Mouse (Mus musculus): ENCODE measurements around the gene Nxnl1.
A peak's percentile ranks its signal among the peaks of the same experiment; 100 is the strongest.

Nxnl1 gene

GRCm38 (mm10) chr8:71586891-71587290 is 20.5 kb upstream of the Nxnl1 start:
- DNase-seq (ENCODE audit: low read depth, low spot score): no peak

GRCm38 (mm10) chr8:71580201-71580600 is 13.8 kb upstream of the Nxnl1 start:
- no peak for DNase-seq (ENCODE audit: low read depth, low spot score)

DNA sequence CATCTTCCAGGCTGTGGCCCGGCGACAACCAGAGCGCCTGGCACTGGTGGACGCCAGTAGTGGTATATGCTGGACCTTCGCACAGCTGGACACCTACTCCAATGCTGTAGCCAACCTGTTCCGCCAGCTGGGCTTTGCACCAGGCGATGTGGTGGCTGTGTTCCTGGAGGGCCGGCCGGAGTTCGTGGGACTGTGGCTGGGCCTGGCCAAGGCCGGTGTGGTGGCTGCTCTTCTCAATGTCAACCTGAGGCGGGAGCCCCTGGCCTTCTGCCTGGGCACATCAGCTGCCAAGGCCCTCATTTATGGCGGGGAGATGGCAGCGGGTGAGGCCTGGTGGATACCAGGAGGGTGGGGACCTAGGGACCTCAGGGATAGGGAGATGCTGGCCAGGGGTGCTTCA is 13.1 kb upstream of the Nxnl1 start:
- no peak for DNase-seq (ENCODE audit: low read depth, low spot score)

- no peak for DNase-seq (ENCODE audit: low read depth, low spot score)
These were observed 12.6 kb upstream of the Nxnl1 start for GRCm38 (mm10) chr8:71579009-71579408.

DNA sequence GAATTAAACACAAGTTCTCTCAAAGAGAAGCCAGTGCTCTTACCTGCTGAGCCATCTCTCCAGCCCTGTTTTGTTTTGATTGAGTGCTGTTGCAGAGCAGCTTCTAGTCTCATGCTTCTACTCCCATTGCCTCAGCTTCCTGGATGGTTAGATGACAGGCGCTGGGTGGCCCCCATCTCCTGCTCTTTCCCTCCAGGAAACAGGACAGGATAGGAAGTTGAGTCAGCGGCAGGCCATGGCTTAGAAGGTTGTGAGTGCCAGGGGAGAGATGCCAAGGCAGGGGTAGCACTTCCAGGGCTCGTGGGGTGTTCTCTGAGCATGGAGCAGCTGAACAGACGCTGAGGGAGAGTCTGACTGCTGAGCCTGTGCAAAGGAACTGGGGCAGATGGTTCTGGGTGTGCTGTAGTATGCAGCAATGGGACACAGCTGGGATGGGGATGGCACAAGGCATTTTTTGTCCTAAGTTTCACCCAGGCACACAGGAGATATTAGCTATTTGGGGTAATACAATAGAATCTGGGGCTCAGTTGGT is 11.5 kb upstream of the Nxnl1 start:
- DNase-seq (ENCODE audit: low read depth, low spot score): no peak

DNA sequence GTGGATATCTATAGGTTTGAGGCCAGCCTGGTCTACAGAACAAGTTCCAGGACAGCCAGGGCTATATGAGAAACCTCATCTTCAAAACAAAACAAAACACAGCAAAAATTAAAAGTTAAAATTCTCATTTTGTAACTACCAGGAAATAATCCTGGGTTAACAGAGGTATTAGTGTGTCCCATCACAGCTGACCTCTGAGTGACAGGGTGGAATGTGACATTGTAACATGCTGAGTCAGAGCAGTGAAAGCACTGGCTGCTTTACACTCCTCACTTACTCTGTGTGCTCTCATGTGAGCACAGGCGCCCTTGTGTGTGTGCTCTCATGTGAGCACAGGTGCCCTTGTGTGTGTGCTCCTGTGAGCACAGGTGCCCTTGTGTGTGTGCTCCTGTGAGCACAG is 8.6 kb upstream of the Nxnl1 start:
- no peak for DNase-seq (ENCODE audit: low read depth, low spot score)

DNA sequence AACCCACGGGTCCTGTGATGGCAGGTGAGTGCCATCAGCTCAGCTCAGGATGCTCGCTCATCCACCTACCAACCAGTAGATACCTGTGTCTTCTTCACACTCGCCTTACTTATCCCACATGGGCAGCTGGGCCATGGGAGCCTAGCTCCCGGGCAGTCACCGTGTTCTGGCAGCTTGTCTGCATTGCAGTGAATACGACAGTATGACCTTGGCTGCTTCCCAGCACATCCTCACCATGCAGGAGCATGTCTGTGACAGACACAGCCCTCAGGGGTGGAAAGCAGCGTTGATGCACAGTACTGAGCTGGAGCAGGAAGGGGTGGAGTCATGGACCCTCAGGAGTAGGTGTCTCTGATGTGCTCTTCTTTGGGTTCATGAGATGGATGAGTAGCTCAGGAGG is 8.0 kb upstream of the Nxnl1 start:
- DNase-seq (ENCODE audit: low read depth, low spot score): no peak

GRCm38 (mm10) chr8:71572847-71573633 is 6.6 kb upstream of the Nxnl1 start:
- DNase-seq (ENCODE audit: low read depth, low spot score): no peak

DNA sequence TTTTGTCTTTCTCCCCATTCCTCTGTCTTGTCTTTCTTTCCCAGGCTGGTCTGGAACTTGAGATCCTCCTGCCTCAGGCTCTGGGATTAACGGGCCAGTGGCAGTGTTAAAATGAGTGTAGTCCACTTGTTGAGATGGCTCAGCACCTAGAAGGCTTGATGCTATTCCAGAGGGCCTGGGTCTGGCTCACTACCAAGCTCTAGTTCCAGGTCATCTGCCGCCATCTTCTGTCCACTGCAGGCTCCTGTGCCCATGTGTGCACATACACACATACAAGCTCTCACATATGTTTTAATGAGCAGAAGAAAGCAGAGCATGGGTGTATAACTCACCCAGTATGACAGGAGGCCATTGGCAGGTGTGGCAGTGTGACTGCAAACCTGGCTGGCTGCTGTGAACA is 5.7 kb upstream of the Nxnl1 start:
- DNase-seq (ENCODE audit: low read depth, low spot score): no peak

DNA sequence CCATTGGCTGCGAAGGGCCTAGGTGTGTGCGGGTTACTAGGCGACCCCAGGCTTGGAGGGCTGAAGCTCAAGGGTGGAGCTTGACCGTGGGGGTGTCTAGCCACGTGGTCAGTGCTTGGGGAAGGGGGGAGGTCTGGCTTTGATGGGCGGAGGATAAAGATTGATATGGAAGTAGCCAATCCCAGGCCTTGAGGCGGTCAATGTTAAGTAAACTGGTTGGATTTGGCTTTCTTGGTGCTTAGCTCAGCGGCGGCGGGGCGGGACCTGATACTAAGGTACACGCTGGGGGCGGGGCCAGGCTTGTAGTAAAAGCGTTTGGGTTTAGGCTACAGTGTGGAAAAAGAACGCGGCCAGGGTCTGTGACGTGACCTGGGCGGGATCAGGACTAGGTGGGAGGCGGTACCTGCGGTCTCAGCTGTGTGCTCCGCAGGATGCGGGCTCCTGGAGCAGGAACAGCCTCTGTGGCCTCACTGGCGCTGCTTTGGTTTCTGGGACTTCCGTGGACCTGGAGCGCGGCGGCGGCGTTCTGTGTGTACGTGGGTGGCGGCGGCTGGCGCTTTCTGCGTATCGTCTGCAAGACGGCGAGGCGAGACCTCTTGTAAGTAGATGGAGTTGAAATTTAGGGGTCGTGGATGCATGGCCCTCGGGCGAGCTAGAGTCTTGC is 4.0 kb upstream of the Nxnl1 start:
- DNase-seq (ENCODE audit: low read depth, low spot score): peak; percentile 98

- peak; percentile 97 for DNase-seq (ENCODE audit: low read depth, low spot score)
These were observed 3.2 kb upstream of the Nxnl1 start for GRCm38 (mm10) chr8:71569366-71570290.

DNA sequence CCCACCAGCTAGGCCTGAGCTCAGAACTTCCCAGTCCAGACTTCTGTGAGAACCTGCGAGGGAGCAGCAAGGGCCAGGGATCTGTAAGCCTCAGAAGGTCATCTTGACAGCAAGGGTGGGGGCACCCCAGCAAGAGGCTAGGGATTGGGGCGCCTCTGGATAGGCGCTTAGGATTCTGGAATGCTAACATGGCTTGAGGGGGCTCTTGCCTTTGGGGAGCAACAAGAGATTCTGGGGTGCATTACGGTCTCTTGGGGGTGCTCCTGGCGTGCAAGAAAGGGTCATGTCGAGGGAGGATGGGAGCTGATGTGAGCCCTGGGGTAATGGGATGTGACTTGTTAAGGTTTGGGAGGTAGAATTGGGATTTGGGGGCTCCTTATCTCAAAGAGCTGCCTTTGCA is 2.5 kb upstream of the Nxnl1 start:
- DNase-seq (ENCODE audit: low read depth, low spot score): no peak

GRCm38 (mm10) chr8:71568387-71568937 is 2.1 kb upstream of the Nxnl1 start, which contains the start of gene Slc27a1:
Gene Slc27a1 (plus strand): TSS chr8:71568882.
- DNase-seq (ENCODE audit: low read depth, low spot score): no peak

- no peak for DNase-seq (ENCODE audit: low read depth, low spot score)
These were observed 1.2 kb upstream of the Nxnl1 start for GRCm38 (mm10) chr8:71567587-71567986.

GRCm38 (mm10) chr8:71563992-71564391 is 2.4 kb downstream of the Nxnl1 start:
- no peak for DNase-seq (ENCODE audit: low read depth, low spot score)

GRCm38 (mm10) chr8:71562751-71563150 is 3.6 kb downstream of the Nxnl1 start:
- DNase-seq (ENCODE audit: low read depth, low spot score): peak; percentile 75

GRCm38 (mm10) chr8:71561401-71561800 is 5.0 kb downstream of the Nxnl1 start:
- peak; percentile 80 for DNase-seq (ENCODE audit: low read depth, low spot score)

DNA sequence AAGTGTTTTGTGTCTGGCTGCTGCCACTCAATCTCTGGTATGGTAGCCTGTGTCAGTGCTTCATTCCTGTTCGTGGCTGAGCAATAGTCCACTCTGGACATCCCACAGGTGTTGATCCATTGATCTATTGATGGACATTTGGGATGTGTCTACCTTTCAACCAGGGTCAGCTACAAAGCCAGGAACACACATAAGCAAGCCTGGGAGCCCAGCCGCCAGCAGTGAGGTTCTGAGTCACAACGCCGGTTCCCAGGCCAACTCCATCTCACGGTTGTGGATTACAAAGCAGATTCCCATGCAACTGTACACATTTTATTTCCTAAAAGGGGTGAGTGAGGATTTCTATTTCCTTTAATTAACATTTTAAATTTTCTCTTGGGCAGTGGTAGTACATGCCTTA is 5.6 kb downstream of the Nxnl1 start:
- no peak for DNase-seq (ENCODE audit: low read depth, low spot score)

DNA sequence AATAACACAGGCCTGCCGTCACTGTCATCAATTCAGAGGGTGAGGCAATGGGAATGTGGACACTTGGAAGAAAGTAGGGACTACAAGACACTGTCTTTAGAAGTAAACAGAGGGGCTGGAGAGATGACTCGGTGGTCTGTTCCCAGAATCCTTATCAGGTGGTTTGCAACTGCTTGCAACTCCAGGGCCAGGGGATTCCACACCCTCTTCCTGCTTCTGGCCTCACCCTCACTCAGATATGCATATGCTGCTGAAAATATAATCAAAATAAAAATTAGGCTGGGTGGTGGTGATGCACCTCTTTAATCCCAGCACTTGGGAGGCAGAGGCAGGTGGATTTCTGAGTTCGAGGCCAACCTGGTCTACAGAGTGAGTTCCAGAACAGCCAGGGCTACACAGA is 6.3 kb downstream of the Nxnl1 start:
- DNase-seq (ENCODE audit: low read depth, low spot score): no peak

DNA sequence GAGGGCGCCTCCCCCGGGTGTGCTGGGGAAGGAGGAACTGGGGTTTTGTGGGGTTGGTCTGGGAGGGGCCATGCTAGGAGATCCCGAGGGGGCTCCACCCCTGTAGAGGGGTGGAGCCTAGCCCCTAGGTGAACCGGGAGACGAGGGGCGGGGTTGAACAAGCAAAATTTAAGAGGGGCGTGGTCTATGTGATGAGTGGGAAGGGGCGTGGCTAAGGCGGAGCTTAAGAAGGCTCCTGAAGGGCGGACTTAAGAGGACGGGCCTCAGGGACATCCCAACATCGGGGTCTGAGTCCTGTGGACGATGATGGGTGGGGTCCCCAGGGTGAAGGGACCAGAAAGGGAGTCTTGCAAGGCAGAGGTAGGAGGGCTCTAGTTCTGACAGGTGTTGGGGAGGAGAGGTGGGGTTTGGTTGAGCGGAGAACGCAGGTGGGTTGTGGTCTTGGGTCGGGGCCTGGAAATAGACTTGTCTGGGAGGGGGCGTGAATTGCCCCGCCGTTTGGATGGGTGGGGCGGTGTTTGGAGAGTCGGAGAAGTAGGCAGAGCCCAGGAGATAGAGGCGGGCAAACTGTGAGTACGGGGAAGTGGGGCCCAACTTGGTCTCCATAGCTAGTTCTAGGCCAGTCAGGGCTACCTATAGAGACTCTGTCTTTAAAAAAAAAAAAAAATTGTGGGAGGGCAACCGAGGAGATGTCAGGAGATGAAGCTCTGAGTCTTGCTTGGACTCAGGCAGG is 7.3 kb downstream of the Nxnl1 start:
- peak; percentile 90 for DNase-seq (ENCODE audit: low read depth, low spot score)

Measured in A20 (cell line).